Mouse (Mus musculus): ENCODE results near the gene Rasgrf1.
"Not testable (repeated sequence)": the region's sequence is repeated elsewhere in the genome, so short reads cannot be mapped to it uniquely, and the experiment has no call there.

Rasgrf1 gene

GRCm38 (mm10) chr9:90035794-90036193 is 126.1 kb downstream of the Rasgrf1 start:
- in situ Hi-C loops (cut with MboI, MseI), result no loop called here

- in situ Hi-C loops (cut with MboI, MseI), result no loop called here
Measured at GRCm38 (mm10) chr9:90036313-90036712, 126.6 kb downstream of the Rasgrf1 start.

- in situ Hi-C loops (cut with MboI, MseI), result no loop called here
Measured at GRCm38 (mm10) chr9:90038535-90038934, 128.8 kb downstream of the Rasgrf1 start.

GRCm38 (mm10) chr9:90040916-90041315 is 131.2 kb downstream of the Rasgrf1 start:
- in situ Hi-C loops (cut with MboI, MseI), result no loop called here

GRCm38 (mm10) chr9:90041556-90041955 is 131.8 kb downstream of the Rasgrf1 start:
- in situ Hi-C loops (cut with MboI, MseI), result no loop called here

GRCm38 (mm10) chr9:90042906-90043305 is 133.2 kb downstream of the Rasgrf1 start:
- in situ Hi-C loops (cut with MboI, MseI), result not testable (repeated sequence)

- in situ Hi-C loops (cut with MboI, MseI), result no loop called here
Measured at GRCm38 (mm10) chr9:90045191-90045590, 135.5 kb downstream of the Rasgrf1 start.

- in situ Hi-C loops (cut with MboI, MseI), result no loop called here
Measured at GRCm38 (mm10) chr9:90047937-90048627, 138.4 kb downstream of the Rasgrf1 start.

- in situ Hi-C loops (cut with MboI, MseI), result no loop called here
Measured at GRCm38 (mm10) chr9:90053852-90054251, 144.1 kb downstream of the Rasgrf1 start, which contains the start of gene Ctsh. Ctsh (plus strand) TSS chr9:90054152.

GRCm38 (mm10) chr9:90054371-90055145 is 144.8 kb downstream of the Rasgrf1 start:
- in situ Hi-C loops (cut with MboI, MseI), result no loop called here

GRCm38 (mm10) chr9:90055409-90055808 is 145.7 kb downstream of the Rasgrf1 start:
- in situ Hi-C loops (cut with MboI, MseI), result no loop called here

- in situ Hi-C loops (cut with MboI, MseI), result no loop called here
Measured at GRCm38 (mm10) chr9:90055911-90056310, 146.2 kb downstream of the Rasgrf1 start.

GRCm38 (mm10) chr9:90056716-90057115 is 147.0 kb downstream of the Rasgrf1 start:
- in situ Hi-C loops (cut with MboI, MseI), result no loop called here

- in situ Hi-C loops (cut with MboI, MseI), result no loop called here
Measured at GRCm38 (mm10) chr9:90059828-90060573, 150.3 kb downstream of the Rasgrf1 start.

- in situ Hi-C loops (cut with MboI, MseI), result no loop called here
Measured at GRCm38 (mm10) chr9:90060574-90060875, 150.8 kb downstream of the Rasgrf1 start.

GRCm38 (mm10) chr9:90060932-90061331 is 151.2 kb downstream of the Rasgrf1 start:
- in situ Hi-C loops (cut with MboI, MseI), result not testable (repeated sequence)

GRCm38 (mm10) chr9:90067341-90067740 is 157.6 kb downstream of the Rasgrf1 start:
- in situ Hi-C loops (cut with MboI, MseI), result no loop called here

- in situ Hi-C loops (cut with MboI, MseI), result no loop called here
Measured at GRCm38 (mm10) chr9:90068786-90069185, 159.1 kb downstream of the Rasgrf1 start.

- in situ Hi-C loops (cut with MboI, MseI), result no loop called here
Measured at GRCm38 (mm10) chr9:90069485-90069884, 159.8 kb downstream of the Rasgrf1 start.

GRCm38 (mm10) chr9:90070174-90070573 is 160.5 kb downstream of the Rasgrf1 start:
- in situ Hi-C loops (cut with MboI, MseI), result no loop called here

GRCm38 (mm10) chr9:90075336-90075735 is 165.6 kb downstream of the Rasgrf1 start:
- in situ Hi-C loops (cut with MboI, MseI), result loop anchor here (5.0 kb wide), 1 partner anchor 248 kb away; no protein-coding TSS in a partner anchor

GRCm38 (mm10) chr9:90076131-90076530 is 166.4 kb downstream of the Rasgrf1 start:
- in situ Hi-C loops (cut with MboI, MseI), result loop anchor here (5.0 kb wide), 1 partner anchor 249 kb away; no protein-coding TSS in a partner anchor
